Mouse (Mus musculus) lung, postnatal 0 days (tissue): ENCODE results near the gene Krtap31-2.

Experiments
- CTCF ChIP-seq: IDR thresholded peaks from 2 replicates; pipeline ENCODE4 v1.5.1; 2016; ENCODE audit warnings: antibody characterized with exemption, mild to moderate bottlenecking
- EP300 ChIP-seq: IDR thresholded peaks from 2 replicates; pipeline ENCODE4 v1.6.1; 2016; ENCODE audit warnings: antibody characterized with exemption, mild to moderate bottlenecking, control low read depth

DNA sequence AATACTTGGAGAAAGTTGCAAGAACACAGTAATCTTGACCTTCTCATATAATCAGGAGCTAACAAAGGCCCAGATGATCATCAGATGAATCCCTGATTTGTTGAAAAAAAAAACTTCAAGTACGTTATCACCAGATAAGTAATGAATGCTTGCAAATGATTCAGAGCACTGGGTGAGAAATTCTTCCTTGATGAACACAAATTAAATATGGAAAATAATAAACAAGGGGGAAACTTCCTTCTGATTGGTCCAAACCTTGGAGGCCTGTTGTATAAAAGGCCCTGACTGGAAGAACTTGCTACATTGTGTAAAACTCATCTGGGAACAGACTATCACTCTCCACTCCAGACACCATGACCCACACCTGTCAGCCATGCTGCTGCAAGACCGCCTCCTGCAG is 28.5 kb upstream of the Krtap31-2 start, which contains the start of gene Krtap31-1:
- TF ChIP-seq CTCF (no peak), EP300 (no peak)
